Mouse (Mus musculus) heart, adult 8-10 months (tissue): ENCODE results near the gene Prkacb. TPM values are rescaled to one million over a fixed set of nuclear protein-coding genes. Genes with fewer than 3 reads are reported as not detected.

Experiments
- total RNA-seq, 4 experiments: library from RNA; stranded (reverse); gene quantifications; 2 replicates each; pipeline ENCODE4 v1.2.4; 2022

The Prkacb gene
- total RNA-seq, 4 experiments from 2014 or later, result 55.5 to 64.9 (median 61.1) TPM

Other genes starting within 250 kb of the Prkacb start
- not detected for gene Uox, start 242.6 kb downstream of the Prkacb start, total RNA-seq
- not detected for gene Dnase2b, start 197.4 kb downstream of the Prkacb start, total RNA-seq
- gene 4930503B20Rik, start 161.7 kb downstream of the Prkacb start, total RNA-seq, result under 1 TPM in 1 of 4 experiments, not detected in 3; 0.16 TPM
- gene Samd13, start 127.4 kb downstream of the Prkacb start, total RNA-seq, result 1 to 10 TPM; 2.4 to 3.9 (median 3.2) TPM
- 1 to 10 TPM; 8.9 to 9.9 (median 9.4) TPM for gene Ttll7, start 39.4 kb upstream of the Prkacb start, total RNA-seq